Mouse (Mus musculus) right cerebral cortex, adult 2 months (tissue): ENCODE data around the gene Slc12a1.
A peak's percentile ranks its signal among the peaks of the same experiment; 100 is the strongest.
"Not testable (repeated sequence)": the region's sequence is repeated elsewhere in the genome, so short reads cannot be mapped to it uniquely, and the experiment has no call there.

Experiments
- DNase-seq, 2 experiments: peaks; one replicate each; pipeline ENCODE4 v3.0.0; 2021 to 2022; ENCODE audit warnings: low spot score in 2 of 2

The Slc12a1 gene

DNA sequence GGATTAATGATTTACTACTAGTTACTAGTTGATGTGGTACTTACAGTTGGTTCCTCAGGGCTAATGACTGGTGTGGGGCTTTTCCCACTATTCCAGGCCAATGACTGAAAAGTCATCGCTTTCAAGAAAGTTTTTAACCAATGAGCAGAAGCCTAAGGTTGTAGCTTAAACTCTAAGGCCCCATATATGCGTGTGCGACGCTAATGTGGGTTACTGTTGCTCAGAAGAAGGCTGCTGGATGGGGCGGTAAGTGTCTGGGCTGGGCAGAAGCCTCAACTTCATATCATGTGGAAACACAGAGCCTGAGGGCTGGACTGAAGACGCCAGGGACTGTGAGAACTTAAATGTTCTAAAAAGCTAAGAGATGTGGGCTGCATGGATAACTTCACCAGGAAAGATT lies at the start of gene Slc12a1:
Gene Slc12a1 (plus strand): TSS at position 118 of the 400 bp plus-strand sequence.
- no peak for DNase-seq

DNA sequence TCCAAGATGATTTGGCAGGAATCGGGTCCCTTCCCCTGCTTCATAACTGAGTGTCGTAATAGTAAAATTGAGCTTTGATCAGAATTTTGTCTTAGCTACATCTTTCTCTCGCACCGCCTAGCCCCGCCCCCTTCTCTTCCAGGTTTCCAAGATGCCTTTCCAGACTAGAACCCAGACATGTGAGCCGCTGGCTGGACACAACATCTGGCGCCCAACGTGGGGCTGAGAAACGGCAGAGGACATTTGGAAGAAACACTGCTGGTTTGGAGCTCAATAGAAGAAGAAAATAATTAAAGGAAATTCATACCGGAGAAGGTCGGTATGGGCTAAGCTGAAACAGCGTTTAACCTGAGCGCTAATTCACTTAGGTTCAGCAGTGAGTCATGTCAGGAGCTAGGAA lies 47.8 kb upstream of the Slc12a1 start:
- not testable (repeated sequence) for DNase-seq

DNA sequence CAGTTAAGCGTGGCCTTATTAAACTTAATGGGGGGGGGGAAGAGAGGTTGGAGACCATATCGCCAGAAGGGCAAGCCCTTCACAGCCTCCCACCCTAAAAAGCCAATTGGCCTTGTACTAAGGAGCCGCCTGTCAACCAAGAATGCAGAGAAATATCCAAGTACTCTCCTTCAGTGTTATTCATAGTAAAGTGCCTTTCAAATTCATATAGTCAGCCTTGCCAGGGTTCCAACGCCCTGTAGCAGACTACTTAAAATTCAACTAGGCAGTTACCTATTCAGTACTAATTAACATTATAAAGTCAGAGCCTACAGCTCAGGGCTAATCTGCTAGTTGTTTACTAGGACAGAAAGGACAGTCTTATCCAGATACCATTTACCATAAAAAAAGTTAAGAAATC lies 45.8 kb upstream of the Slc12a1 start:
- not testable (repeated sequence) for DNase-seq

DNA sequence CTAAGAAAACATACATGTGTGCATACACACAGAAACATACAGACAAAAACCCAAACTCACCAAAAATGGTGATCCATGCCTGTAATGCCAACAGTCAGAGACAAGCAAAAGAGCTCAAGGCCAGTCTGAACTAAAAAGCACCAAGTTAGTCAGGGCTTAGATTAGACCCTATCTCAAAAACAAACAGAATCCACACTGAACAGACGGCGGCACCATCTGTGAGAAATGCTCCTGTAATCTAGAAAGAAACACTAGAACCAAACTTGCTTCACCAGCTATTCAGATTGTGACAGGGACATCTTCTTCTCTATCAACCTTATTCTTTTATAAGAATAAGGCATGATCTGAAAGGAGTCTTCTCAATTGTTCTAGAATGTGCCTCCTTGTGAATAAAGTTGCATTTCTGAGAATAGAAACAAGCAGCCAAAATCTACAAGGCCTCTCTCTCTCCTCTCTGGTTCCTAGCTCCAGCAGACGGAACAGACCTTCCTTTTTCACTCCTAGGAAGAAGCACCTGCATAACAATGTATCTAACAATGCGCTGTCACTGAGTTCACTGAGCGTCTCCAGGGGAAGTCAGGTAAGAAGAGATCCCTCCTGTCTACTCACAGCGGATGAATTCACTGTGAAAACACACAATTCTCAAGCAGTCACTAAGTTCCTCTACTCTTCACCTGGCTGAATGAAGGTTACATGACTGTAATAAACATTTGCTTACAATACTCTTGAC lies 32.8 kb upstream of the Slc12a1 start:
- DNase-seq: peak; percentile 50 to 51

DNA sequence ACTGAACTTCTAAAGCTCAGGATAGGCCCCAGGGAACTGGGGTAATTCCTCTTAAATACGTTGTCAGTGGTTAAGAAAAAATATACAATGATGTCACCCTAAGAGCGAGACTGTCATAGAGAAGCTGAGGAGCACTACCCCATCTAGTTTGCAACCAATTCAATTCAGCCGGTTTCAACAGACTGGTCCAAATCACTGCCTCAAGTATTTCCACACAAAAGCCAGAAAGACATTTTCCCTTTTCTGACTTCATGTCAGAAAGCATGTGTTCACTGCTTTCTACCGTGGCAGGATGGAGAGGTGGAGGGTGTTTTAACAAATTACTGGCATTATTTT lies 30.0 kb upstream of the Slc12a1 start:
- DNase-seq: no peak

DNA sequence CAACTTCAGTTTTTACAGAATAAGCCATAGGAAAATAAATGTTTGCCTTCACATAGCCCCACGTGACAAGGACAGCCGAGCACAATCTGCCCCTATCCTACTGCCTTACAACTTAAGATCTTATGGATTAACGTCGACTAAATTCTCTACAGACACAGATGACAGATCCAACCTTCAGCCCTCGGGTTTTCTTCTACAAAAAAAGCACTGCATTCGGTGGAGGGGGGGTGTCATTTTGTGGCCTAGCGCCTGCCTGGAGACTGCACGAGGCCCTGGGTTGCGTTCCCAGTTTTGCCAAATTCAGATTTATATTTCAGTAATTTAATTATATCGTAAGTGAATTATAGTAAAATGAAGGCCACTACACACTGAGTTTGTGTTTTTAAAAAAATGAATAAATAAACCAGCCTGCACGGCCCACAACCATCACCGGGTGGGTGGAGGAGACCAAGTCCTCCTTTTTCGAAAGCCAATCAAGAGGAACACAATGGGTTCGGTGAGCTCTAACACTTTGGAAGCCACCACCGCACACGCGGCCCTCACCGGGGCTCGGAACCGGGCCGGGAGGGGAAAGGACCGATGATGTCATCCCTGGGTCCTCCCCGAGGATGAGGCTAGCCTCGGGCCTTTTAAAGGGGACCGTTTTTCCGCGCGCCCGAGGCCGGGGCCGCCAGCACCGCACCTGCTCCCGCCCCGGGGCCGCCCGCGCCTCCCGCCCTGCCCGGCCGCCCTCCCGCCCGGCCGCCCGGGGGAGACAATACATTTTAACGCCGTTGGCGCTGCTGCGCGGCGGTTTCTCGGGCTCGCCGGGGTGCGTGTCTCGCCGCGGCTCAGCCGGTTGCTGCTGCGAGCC lies 29.5 kb upstream of the Slc12a1 start:
- peak; percentile 53 to 54 for DNase-seq

DNA sequence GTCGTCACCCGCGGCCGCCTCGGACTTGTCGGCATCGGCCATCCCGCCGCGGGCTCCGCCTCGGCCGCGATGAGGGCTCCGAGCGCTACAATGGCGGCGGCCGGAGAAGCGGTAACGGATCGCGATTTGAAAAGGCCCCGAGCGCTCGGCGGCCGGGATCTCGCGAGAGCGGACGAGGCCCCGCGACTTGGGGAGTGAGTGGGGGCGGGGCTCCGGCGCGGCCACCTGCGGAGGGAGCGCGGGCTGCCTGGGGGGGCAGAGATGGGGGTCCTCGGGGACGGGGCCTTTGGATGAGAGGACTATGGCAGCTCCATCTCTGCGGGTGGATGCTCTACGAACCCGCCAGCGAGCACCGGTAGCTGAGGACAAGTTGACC lies 28.8 kb upstream of the Slc12a1 start, which contains the start of gene Myef2:
Gene Myef2 (minus strand): TSS at position 185 of the 376 bp plus-strand sequence.
- peak; percentile 74 to 76 for DNase-seq

DNA sequence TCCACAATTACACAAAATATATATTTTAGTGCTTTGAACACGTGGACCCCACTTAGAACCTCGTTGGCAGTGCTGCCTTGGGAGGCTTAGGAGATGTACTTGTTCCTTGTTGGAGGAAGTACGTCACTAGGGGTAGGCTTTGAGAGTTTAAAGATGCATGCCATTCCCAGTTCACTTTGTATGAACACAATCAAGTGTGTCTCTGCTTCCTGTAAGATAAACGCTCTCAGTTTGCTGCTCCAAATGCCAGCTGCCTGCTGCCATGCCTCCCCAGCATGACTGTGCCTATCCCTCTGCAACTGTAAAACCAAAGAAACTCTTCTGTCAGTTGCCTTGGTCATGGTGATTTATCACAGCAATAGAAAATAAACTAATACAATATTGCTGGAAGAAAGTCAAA lies 26.5 kb upstream of the Slc12a1 start:
- DNase-seq: no peak

DNA sequence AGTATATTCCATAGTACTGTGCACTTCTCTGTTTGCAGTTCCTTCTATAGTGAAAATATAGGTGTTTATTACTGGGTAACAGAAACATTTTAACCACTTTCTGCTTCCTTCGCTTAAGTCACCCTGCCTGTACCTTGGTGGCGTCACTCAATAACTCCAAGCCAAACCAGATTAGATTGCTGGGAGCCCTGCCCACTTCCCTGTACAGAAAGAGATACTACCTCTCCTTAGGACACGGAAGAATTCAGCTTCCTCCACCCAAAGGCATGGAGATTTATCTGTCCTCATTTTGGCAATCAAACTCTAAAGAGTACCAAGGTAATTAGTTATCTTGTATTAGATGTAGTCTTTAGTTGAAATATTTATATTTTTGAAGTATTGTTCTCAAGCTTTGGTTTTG lies 25.5 kb upstream of the Slc12a1 start:
- no peak for DNase-seq

DNA sequence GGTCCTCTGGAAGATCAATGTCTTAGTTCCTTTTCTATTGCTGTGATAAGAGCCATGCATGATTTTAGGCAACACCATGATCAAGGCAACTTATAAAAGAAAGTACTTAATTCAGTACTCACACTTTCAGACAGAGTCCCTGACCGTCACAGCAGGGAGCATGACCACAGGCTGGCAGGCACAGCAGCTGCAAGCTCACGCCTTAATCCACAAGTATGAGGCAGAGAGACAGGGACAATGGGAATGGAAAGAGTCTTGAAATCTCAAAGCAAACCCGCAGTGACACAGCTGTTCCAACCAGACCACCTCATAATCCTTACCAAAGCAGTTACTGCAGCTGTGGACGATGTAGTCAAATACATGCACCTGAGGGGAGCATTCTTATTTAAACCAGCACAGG lies 18.2 kb upstream of the Slc12a1 start:
- DNase-seq: no peak

DNA sequence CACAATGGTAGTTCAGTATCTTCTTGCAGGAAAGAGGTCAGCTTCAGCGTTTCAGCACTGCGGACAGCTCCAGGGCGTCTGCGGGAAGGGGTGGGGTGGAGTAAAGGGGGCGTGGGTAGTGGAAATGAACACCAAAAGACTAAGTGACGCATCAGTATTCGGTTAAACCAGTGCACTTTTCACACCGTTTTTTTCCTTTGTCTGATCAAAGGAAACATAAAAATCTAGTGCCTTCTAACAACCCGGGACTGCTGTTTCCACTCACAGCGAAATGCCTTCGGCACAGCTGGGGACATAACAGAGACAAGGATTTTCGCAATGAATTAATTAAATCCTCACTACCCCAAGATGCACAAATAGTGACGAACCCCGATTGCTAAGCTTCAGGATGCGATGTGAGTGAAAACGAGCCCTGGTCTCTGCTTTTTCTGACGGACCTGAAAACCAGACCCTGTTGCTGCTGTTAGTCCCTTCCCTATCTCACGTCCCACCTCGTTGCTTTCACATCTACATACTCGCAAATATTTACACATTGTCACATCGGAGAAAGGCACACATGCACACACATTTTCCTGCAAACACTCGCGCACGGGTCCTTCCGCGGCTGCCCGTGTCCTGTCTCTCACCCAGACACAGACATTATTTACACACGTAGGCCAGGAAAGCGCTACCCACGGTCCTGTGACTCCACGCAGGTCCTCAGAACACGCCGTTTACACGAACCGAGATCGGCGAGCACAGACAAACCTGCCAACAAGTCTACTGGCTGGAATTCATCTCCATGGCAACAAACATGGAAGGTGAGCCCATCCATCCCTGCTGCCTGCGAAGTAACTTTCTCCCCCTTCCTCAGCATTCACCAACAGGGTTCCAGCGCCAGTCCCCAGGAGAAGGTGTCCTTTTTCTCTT lies 16.1 kb upstream of the Slc12a1 start, which contains the start of gene Ctxn2:
Gene Ctxn2 (plus strand): TSS at position 790 of the 909 bp plus-strand sequence.
- peak; percentile 63 to 71 for DNase-seq

DNA sequence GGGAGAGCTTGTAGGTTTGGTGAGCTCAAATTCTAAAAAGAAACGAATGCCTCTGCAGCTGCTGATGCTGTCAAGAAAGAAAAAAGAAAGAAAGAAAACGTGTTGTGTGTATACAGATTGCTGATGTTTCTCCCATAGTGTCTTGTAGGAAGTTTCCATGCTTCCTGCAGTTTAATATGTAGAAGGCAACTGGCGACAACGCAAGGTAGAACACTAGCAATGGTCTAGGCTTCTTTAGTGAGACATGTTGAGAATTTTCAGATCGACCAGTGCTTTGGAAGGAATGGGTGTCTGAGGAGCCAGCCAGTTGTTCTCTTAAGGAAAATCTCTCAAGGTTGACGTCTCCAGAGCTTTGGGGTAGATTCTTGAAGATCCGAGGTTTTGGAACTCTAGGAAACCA lies 15.5 kb upstream of the Slc12a1 start:
- DNase-seq: no peak

DNA sequence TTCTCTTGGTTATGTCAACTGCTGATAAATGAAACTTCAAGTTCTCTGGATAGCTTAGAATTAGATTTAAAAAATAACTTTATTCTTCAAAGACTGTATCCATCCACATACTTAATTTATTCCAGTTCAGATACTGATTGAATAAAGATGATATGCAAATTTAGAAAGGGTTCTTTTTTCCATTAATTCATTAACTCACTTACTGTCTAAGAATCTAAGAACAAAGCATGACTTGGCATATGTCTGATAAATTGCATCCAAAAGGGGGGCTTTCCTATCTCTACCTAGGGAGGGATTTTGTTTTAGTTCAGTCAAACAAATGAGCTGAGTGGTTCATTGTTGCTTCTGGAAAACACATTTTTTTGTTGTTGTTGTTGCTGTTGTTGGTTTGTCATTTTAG lies 10.0 kb upstream of the Slc12a1 start:
- no peak for DNase-seq

DNA sequence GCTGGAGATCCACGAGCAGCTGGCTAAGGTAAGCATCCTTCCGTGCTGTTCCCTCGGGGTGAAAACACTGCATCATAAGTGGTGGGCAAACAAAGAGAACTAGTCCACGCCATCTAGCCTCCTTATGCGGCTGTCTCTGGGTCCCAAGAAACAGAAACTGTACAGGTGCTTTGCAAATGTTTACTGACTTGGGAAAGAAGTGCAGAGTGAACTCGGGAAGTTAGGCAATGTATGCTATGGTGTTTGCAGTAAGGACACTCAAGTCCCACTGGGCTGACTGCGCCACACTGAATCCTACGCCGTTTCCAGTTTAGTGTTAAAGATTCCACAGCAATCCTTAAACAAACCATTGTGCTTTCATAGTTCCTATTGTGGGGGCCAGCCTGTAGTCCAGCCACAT lies 2.0 kb downstream of the Slc12a1 start:
- no peak for DNase-seq

DNA sequence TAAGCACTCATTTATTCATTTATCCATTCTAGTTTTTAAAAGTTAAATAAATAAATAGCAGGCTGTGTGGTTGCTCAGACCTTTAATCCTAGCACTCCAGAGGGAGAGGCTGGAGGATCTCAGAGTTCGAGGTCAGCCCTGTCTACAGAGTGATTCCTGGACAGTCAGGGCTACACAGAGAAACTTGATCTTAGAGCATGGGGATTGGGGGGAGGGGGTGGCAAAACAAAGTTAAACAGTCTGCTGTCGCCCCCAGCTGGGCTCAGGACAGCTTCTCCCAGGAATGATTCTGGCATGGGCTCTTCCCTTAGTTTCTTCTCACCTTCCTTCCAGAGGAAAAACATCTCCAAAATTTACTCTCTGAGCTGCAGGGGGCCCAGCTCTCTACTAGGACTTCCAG lies 3.2 kb downstream of the Slc12a1 start:
- DNase-seq: no peak

DNA sequence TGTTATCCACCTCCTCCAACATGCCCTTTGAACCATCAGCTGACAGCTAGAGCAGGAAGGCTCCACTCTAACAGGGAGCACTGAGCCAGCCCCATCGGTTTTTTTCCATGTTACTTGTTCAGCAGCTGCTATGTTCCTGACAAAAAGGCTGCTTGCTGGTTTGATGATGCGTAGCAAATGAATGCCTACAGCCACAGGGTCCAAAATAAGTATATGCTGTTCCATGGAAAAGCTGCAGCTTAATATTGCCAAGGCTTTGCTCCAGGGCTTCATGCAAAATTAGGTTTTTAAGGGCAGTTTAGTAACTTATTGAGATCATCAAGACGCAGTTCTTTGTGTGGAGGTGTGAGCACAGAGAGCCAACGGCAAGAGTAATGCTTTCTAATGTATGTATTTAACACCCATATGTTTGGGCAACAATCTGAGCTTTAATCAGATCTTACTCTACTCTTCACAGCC lies 9.7 kb downstream of the Slc12a1 start:
- no peak for DNase-seq

DNA sequence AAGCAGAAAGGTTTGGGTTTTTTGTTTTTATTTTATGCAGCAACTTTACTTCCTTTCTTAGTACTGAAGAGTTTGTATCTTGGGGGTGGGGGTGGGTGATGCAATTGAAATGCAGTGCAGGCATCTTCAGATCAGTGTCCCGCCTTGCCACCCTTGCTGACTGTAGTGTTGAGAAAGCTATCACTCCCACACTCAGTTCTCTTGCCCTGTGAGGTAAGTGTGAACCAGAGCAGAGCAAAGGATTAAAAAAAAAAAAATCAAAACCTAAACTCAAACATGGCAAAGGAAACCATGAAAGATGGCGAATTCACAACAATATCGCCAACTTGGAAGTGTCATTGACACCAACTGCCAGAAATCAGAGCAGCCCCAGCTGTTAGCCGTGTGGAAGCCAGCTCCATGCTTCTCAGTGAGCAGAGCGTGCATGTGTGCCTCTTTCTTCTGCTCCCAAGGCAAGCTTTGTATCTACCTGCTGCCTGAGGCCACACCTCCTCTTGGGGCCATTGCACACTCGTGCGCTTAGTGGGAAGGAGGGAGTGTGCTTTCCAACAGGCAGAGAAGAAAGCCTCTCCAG lies 26.0 kb downstream of the Slc12a1 start:
- peak in 1 of 2 experiments; percentile 7 for DNase-seq

DNA sequence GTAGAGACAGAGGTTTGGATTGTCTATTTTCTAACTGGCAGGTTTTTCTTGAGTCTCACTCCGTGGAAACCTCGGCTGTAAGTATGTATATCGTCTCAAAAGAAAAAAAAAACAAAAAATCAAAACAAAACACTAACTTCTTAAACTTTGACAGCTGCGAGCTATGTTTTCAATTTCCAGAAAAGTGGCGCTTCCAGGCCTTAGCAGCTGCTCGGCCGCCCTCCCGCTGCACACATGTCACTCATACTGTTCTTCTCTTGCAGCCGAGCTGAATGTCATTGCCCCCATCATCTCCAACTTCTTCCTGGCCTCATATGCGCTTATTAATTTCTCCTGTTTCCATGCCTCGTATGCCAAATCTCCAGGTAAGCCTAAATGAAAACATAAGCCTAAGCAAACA lies 35.6 kb downstream of the Slc12a1 start:
- DNase-seq: no peak

DNA sequence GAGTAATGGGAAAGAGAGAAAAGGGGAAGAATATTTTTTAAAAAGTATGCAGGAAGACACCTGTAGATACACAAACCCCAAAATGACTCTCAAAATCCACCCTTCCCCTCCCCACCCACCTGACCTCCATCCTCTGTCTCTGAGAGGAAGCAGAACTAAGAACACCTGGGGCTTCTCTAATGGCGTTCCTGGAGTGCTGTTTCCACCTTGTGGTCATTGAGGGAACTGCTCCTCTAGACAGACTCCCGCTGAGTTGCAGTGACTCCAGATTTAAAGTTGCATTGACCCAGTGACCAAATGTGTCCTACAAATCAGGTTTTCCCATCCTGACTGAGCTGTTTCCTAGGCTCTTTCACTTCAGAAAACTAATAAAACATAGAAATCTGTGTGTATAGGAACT lies 36.9 kb downstream of the Slc12a1 start:
- DNase-seq: peak; percentile 77 to 79

DNA sequence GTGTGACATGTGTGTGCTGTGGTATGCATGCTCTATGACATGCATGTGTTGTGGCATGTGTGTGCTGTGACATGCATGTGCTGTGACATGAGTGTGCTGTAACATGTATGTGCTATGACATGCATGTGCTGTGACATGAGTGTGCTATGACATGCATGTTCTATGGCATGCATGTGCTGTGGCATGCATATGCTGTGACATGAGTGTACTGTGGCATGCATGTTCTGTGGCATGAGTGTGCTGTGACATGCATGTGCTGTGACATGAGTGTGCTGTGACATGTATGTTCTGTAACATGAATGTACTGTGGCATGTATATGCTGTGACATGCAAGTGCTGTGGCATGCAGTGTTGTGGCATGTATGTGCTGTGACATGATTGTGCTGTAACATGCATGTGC lies 40.6 kb downstream of the Slc12a1 start:
- no peak for DNase-seq

DNA sequence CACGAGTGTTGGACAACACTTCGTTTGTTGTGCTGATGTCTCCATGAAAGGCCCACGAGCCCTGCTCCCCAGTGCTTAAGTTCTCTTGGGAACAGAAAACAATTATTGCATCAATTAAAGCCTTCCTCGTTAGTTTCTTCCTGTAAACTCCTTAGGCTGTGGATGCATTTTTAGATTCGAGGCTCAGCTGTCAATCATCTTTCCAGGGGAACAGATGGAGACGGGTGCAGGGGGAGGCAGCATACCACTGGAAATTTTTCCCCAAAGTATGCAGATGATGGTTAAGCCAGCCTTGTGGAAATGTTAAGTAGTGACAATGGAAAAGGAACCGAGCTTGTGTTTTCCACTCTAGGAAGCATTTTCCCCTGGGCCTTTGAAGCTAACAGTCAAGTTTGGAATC lies 44.5 kb downstream of the Slc12a1 start:
- no peak for DNase-seq
